Mouse (Mus musculus) myocyte (in vitro differentiated cells): ENCODE data around the gene Stk10.

Experiments
- CEBPB ChIP-seq: IDR thresholded peaks from 2 replicates; pipeline ENCODE4 v1.6.1; 2011; ENCODE audit warnings: mild to moderate bottlenecking, moderate library complexity; ENCODE audit not compliant: poor library complexity, insufficient read depth, severe bottlenecking
- E2F4 ChIP-seq: IDR thresholded peaks from one replicate; pipeline ENCODE4 v1.6.1; 2011; ENCODE audit warnings: mild to moderate bottlenecking, control low read depth, moderate library complexity; ENCODE audit not compliant: insufficient read depth
- MAX ChIP-seq: IDR thresholded peaks from one replicate; pipeline ENCODE4 v1.6.1; 2011; ENCODE audit warnings: low read depth, mild to moderate bottlenecking, control low read depth
- MYOD1 ChIP-seq, 3 experiments: IDR thresholded peaks; one replicate each; pipeline ENCODE4 v1.6.1; 2011; ENCODE audit warnings: control low read depth in 2 of 3, low read depth in 2 of 3, mild to moderate bottlenecking in 2 of 3, moderate library complexity in 1 of 3; ENCODE audit not compliant: insufficient read length in 2 of 3, control insufficient read depth in 1 of 3
- MYOG ChIP-seq, 3 experiments: IDR thresholded peaks; one replicate each; pipeline ENCODE4 v1.6.1; 2011; ENCODE audit warnings: control low read depth in 2 of 3, low read depth in 2 of 3, mild to moderate bottlenecking in 2 of 3; ENCODE audit not compliant: insufficient read length in 2 of 3, control insufficient read depth in 1 of 3, insufficient read depth in 1 of 3
- POLR2A ChIP-seq: IDR thresholded peaks from one replicate; pipeline ENCODE4 v1.6.1; 2011; ENCODE audit warnings: low read depth, mild to moderate bottlenecking, control low read depth, moderate library complexity; ENCODE audit not compliant: insufficient read length
- POLR2AphosphoS2 ChIP-seq: IDR thresholded peaks from one replicate; pipeline ENCODE4 v1.6.1; 2011; ENCODE audit warnings: low read depth, control low read depth; ENCODE audit not compliant: insufficient read length
- REST ChIP-seq: IDR thresholded peaks from one replicate; pipeline ENCODE4 v1.6.1; 2011; ENCODE audit warnings: mild to moderate bottlenecking, control low read depth, moderate library complexity; ENCODE audit not compliant: insufficient read depth, insufficient read length
- SRF ChIP-seq: IDR thresholded peaks from one replicate; pipeline ENCODE4 v1.6.1; 2011; ENCODE audit warnings: low read depth; ENCODE audit not compliant: control insufficient read depth, insufficient read length
- TCF12 ChIP-seq: IDR thresholded peaks from one replicate; pipeline ENCODE4 v1.6.1; 2011; ENCODE audit warnings: mild to moderate bottlenecking, control low read depth; ENCODE audit not compliant: poor library complexity, insufficient read depth, severe bottlenecking
- TCF3 ChIP-seq: IDR thresholded peaks from one replicate; pipeline ENCODE4 v1.6.1; 2011; ENCODE audit warnings: low read depth, control low read depth; ENCODE audit not compliant: insufficient read length
- USF1 ChIP-seq: IDR thresholded peaks from one replicate; pipeline ENCODE4 v1.6.1; 2011; ENCODE audit warnings: low read depth, mild to moderate bottlenecking, control low read depth, moderate library complexity

DNA sequence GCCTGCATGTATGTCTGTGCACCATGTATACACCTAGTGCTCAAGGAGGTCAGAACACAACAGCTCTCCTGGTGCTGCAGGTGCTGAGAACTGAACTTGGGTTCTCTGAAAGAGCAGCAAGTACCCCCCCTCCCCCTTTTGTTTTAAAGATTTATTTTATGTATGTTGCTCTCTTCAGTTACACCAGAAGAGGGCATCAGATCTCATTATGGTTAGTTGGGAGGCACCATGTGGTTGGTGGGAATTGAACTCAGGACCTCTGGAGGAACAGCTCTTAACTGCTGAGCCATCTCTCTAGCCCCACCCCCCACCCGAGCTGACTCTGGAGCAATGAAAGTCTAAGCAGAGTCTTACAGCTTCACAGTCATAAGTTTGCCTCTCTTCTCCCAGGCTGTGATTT, 22.2 kb upstream of the Stk10 start:
- TF ChIP-seq POLR2A, result no peak
- TF ChIP-seq POLR2AphosphoS2, result no peak
- no peak for TF ChIP-seq REST
- no peak for TF ChIP-seq SRF
- no peak for TF ChIP-seq MYOD1 (IDR thresholded peaks at IDR 0.05; ENCODE audit: control insufficient read depth in 1 of 3, insufficient read length in 2 of 3, low read depth in 2 of 3)
- no peak for TF ChIP-seq E2F4
- no peak for TF ChIP-seq TCF12
- TF ChIP-seq TCF3, result no peak
- TF ChIP-seq MAX, result no peak
- TF ChIP-seq CEBPB, result no peak
- TF ChIP-seq USF1, result no peak
- no peak for TF ChIP-seq MYOG (IDR thresholded peaks at IDR 0.05; ENCODE audit: control insufficient read depth in 1 of 3, insufficient read depth in 1 of 3, insufficient read length in 2 of 3, low read depth in 2 of 3)
